9 mouse cellular contexts compared by ENCODE assay signal in the genomic region with DNA sequence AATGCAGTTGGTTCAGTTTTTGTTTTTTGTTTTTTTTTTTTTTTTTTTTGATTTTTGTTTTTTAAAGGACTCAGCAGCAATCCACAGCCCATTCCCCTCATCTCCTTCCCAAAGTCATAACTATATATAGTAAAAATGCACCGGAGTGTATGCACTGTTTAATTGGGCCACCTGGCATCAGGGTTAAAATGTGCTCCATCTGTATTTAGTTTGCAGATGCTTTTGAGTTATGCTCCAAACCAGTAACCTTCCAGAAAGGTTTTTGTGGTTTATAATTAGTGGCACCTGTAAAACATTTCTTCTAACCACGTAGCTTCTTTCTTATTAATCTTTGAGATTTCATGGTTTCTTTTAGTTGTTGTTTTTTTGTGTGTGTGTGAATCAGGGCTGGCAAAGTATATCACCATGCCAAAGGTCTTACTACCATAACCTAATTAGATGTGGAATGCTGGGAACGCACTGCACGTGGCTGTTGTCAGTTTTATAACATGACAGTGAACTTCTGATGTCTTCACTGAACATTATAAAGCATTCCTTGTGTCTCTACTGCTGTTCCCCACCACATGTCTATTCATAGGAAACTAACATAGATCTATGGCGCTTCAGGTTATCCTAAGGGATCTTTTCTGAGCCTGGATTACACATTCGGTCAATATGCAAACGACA.
A peak's percentile ranks its signal among the peaks of the same experiment; 100 is the strongest.
DNase-seq lines count a peak whose midpoint lies in the region; ATAC-seq and TF ChIP-seq lines count a peak whose summit lies in the region.
"Had no signal": no experiment of that assay in that cellular context is flagged by ENCODE, and none has a peak within 500 bp of the region (broad histone marks: within the 10 kb centered on the region; RNA-seq: fewer than 3 reads in every experiment).

No protein-coding gene starts in this region.

- peaks cover 19% of the 10 kb centered on the region for H3K4me1 ChIP-seq in forebrain, embryonic 15.5 days
- peaks cover 14% of the 10 kb centered on the region for H3K4me1 ChIP-seq in forebrain, embryonic 16.5 days (replicated peaks; ENCODE audit: control insufficient read depth, insufficient read depth, low read length)
- H3K4me1 ChIP-seq in kidney, postnatal 0 days (replicated peaks; ENCODE audit: insufficient read depth, low read length), result peaks cover 24% of the 10 kb centered on the region; the same call in 1 of the 2 replicates
- peaks cover 30% of the 10 kb centered on the region for H3K4me1 ChIP-seq in embryonic facial prominence, embryonic 13.5 days
- peaks cover 33% of the 10 kb centered on the region for H3K4me1 ChIP-seq in limb, embryonic 14.5 days (ENCODE audit: control insufficient read depth, insufficient read depth, low read length)

- ATAC-seq in forebrain, embryonic 15.5 days (replicated peaks), result no peak
- no peak for ATAC-seq in forebrain, embryonic 16.5 days
- no peak for ATAC-seq in kidney, postnatal 0 days (replicated peaks; ENCODE audit: low FRiP score, low read depth)
- ATAC-seq in embryonic facial prominence, embryonic 13.5 days (ENCODE audit: insufficient number of reproducible peaks, insufficient read depth, low FRiP score, low TSS enrichment, low read depth), result no peak
- ATAC-seq in limb, embryonic 14.5 days (ENCODE audit: low FRiP score, low read depth), result peak; percentile 49; the same call in 1 of the 2 replicates

- H3K4me3 ChIP-seq in forebrain, embryonic 15.5 days, result no peak overlapping the region
- no peak overlapping the region for H3K4me3 ChIP-seq in forebrain, embryonic 16.5 days (replicated peaks; ENCODE audit: low read length)
- no peak overlapping the region for H3K4me3 ChIP-seq in kidney, postnatal 0 days (replicated peaks; ENCODE audit: low read depth, low read length)
- H3K4me3 ChIP-seq in embryonic facial prominence, embryonic 13.5 days, result no peak overlapping the region
- H3K4me3 ChIP-seq in limb, embryonic 14.5 days (replicated peaks; ENCODE audit: low read length), result no peak overlapping the region
- H3K4me3 ChIP-seq: megakaryocyte, embryonic 14.5 days had no signal

- no peak overlapping the region; the same call in 1 of the 2 replicates for H3K27ac ChIP-seq in forebrain, embryonic 15.5 days (replicated peaks)
- H3K27ac ChIP-seq in forebrain, embryonic 16.5 days (ENCODE audit: low read length), result no peak overlapping the region
- H3K27ac ChIP-seq in kidney, postnatal 0 days, result peak overlapping the region; percentile 67
- peak overlapping the region; percentile 71 for H3K27ac ChIP-seq in embryonic facial prominence, embryonic 13.5 days
- peak overlapping the region; percentile 59 for H3K27ac ChIP-seq in limb, embryonic 14.5 days (replicated peaks; ENCODE audit: low read depth, low read length)

- no peaks in the 10 kb centered on the region for H3K36me3 ChIP-seq in forebrain, embryonic 15.5 days
- H3K36me3 ChIP-seq in forebrain, embryonic 16.5 days (ENCODE audit: control insufficient read depth, insufficient read depth), result no peaks in the 10 kb centered on the region
- H3K36me3 ChIP-seq in kidney, postnatal 0 days (ENCODE audit: insufficient read depth, low read length), result 0 out of 2 replicates have a peak, but pooled peaks cover 2% of the 10 kb centered on the region
- 0 out of 2 replicates have a peak, but pooled peaks cover 7% of the 10 kb centered on the region for H3K36me3 ChIP-seq in embryonic facial prominence, embryonic 13.5 days
- no peaks in the 10 kb centered on the region for H3K36me3 ChIP-seq in limb, embryonic 14.5 days (ENCODE audit: control insufficient read depth, insufficient read depth, low read length)

- TF ChIP-seq CTCF in kidney, postnatal 0 days (IDR thresholded peaks at IDR 0.05; ENCODE audit: low read depth), result no peak

- H3K9ac ChIP-seq in forebrain, embryonic 15.5 days (replicated peaks), result no peak overlapping the region
- H3K9ac ChIP-seq in forebrain, embryonic 16.5 days (replicated peaks; ENCODE audit: low read depth, low read length), result no peak overlapping the region; the same call in 1 of the 2 replicates
- H3K9ac ChIP-seq in kidney, postnatal 0 days (ENCODE audit: low read depth, low read length), result no peak overlapping the region
- no peak overlapping the region for H3K9ac ChIP-seq in embryonic facial prominence, embryonic 13.5 days
- H3K9ac ChIP-seq in limb, embryonic 14.5 days (ENCODE audit: low read depth, low read length, severe bottlenecking), result no peak overlapping the region

- H3K9me3 ChIP-seq in forebrain, embryonic 15.5 days, result no peaks in the 10 kb centered on the region
- H3K9me3 ChIP-seq in forebrain, embryonic 16.5 days (ENCODE audit: control insufficient read depth, low read length), result no peaks in the 10 kb centered on the region
- no peaks in the 10 kb centered on the region for H3K9me3 ChIP-seq in kidney, postnatal 0 days (replicated peaks; ENCODE audit: low read length)
- H3K9me3 ChIP-seq in embryonic facial prominence, embryonic 13.5 days, result no peaks in the 10 kb centered on the region
- H3K9me3 ChIP-seq in limb, embryonic 14.5 days (ENCODE audit: control insufficient read depth, low read length), result no peaks in the 10 kb centered on the region

- DNase-seq in kidney, postnatal 0 days (ENCODE audit: low spot score), result no peak
- no peak for DNase-seq in kidney, postnatal 25 days
- DNase-seq in limb, embryonic 14.5 days (ENCODE audit: low spot score), result peak; percentile 55
- no peak for DNase-seq in adrenal gland, adult 8-10 months
- no peak for DNase-seq in ovary, postnatal 36 days (ENCODE audit: low spot score)

- WGBS in forebrain, embryonic 15.5 days, result 27% methylated on average over 7 of the region's 7 CpGs
- 24% methylated on average over 7 of the region's 7 CpGs for WGBS in forebrain, embryonic 16.5 days
- WGBS in kidney, postnatal 0 days, result 41% methylated on average over 7 of the region's 7 CpGs
- WGBS in embryonic facial prominence, embryonic 13.5 days, result 12% methylated on average over 7 of the region's 7 CpGs
- WGBS in limb, embryonic 14.5 days, result 29% methylated on average over 7 of the region's 7 CpGs

- H3K4me2 ChIP-seq in forebrain, embryonic 15.5 days (replicated peaks), result peak overlapping the region; percentile 41; the same call in 1 of the 2 replicates
- H3K4me2 ChIP-seq in forebrain, embryonic 16.5 days (ENCODE audit: low read length), result no peak overlapping the region; the same call in 1 of the 2 replicates
- H3K4me2 ChIP-seq in kidney, postnatal 0 days (ENCODE audit: low read length), result peak overlapping the region; percentile 31; the same call in 1 of the 2 replicates
- peak overlapping the region; percentile 50 for H3K4me2 ChIP-seq in embryonic facial prominence, embryonic 13.5 days
- H3K4me2 ChIP-seq in limb, embryonic 14.5 days (replicated peaks; ENCODE audit: low read depth, low read length, severe bottlenecking), result peak overlapping the region; percentile 33; the same call in 1 of the 2 replicates

- TF ChIP-seq POLR2A in limb, embryonic 14.5 days (IDR thresholded peaks at IDR 0.05; ENCODE audit: borderline replicate concordance, extremely low read depth, insufficient read depth, insufficient read length), result no peak

- no peaks in the 10 kb centered on the region for H3K27me3 ChIP-seq in forebrain, embryonic 15.5 days
- no peaks in the 10 kb centered on the region for H3K27me3 ChIP-seq in forebrain, embryonic 16.5 days (replicated peaks; ENCODE audit: control insufficient read depth, insufficient read depth, low read length)
- no peaks in the 10 kb centered on the region for H3K27me3 ChIP-seq in kidney, postnatal 0 days (ENCODE audit: insufficient read depth, low read length)
- H3K27me3 ChIP-seq in embryonic facial prominence, embryonic 13.5 days, result no peaks in the 10 kb centered on the region
- H3K27me3 ChIP-seq in limb, embryonic 14.5 days (ENCODE audit: control insufficient read depth, insufficient read depth, low read length), result no peaks in the 10 kb centered on the region

Comparison
In these comparisons a context has a peak if more than half of its experiments do, and no peak if none do; other contexts are left out.
1. H3K27ac ChIP-seq: peak in kidney, postnatal 0 days (single experiment), embryonic facial prominence, embryonic 13.5 days (single experiment) and limb, embryonic 14.5 days (single experiment); none in forebrain, embryonic 15.5 days (single experiment) and forebrain, embryonic 16.5 days (single experiment).